Mouse (Mus musculus) megakaryocyte, adult 5-6 weeks (primary cell): ENCODE measurements at regions not wholly inside any gene's neighbourhood (a gene's known extent, or its start where the extent isn't known, plus 50 kb on each side); places are given as distances from the start of the nearest gene placed in this dataset.
A peak's percentile ranks its signal among the peaks of the same experiment; 100 is the strongest.

Experiments used
- ATAC-seq: 2 replicates; pipeline ENCODE4 v1.8.0; 2016; ENCODE audit warnings: mild to moderate bottlenecking, inconsistent platforms; ENCODE audit not compliant: poor library complexity, severe bottlenecking

DNA sequence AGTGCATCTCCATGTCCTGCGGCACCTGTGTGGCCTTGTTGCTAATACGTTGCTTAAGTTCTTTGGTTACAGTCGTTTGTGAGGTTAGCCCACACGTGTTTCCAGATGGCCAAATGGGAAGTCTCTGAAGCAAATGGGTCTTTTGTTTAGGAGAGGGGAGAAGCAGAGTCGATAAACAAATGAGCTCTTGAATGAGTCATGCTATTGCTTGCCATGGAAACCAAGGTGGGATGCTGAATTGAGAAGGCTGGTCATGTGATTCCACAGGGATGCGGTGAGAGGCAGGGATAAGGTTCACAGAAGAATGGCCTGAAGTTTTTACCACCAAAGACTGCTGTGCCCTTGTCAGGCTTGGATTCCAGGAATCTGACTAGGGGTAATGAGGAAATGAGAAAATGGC is 214.8 kb upstream of the Elac2 start:
- no peak for ATAC-seq

GRCm38 (mm10) chr11:64776691-64777090 is 202.1 kb upstream of the Elac2 start:
- no peak for ATAC-seq

DNA sequence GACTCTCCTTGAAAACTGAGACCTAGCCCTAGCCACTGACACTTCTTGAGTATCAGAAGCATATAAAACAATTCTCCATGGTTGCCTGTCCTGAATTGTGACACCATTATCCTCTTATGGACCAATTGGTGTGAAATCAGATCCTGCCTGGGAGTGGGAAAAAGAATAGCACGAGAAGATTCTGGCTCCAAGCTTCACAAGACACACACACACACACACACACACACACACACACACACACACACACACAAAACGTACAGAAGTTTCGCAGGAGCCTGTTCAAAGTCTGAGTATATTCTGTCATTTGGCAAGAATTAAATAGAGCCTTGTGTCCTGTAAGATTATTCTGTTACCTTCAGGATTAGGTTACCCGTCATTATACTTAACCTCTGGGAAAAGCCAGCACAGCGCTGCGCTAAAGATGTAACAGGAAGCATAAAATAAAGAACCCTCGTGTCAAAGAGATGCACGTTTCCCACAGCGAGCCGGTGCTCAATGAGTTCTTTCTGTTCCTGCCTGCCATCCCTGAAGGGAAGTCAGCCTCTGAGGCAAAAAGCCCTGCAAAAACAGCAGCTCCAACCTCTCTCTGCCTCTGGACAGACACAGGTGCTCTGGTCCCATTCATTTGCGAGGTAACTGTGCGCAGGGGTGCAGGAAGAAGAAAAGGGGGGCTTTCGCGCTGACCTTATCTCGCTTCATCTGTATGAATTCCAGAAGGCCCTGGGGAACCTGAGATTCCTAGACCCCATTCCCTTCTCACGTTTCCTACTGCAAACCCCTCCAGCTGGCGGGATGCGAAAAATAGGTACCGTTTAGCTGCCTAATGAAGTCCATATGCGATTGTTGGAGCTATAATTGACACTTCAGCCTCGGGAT is 178.4 kb upstream of the Elac2 start:
- no peak for ATAC-seq

DNA sequence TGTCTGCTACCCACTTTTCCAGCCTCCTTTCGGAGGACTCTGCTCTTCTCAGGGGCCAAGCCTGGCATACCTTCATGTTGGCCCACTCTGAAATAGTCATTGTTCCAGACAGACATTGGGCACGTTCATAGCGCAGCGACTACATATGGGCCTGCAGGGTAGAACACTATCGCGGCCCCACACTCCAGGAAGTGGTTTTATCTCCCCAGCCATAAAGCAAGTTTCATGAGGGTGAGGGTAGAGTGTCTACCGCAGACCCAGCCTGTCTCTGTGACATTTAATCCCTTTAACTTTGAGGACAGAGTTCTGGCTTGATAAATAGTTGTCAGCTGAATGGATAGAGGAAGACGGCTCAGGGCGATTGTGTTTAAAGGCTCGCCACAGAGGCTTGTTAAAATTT is 177.5 kb upstream of the Elac2 start:
- peak; percentile 52; the same call in 1 of the 2 replicates for ATAC-seq

- ATAC-seq, result no peak
Observed at GRCm38 (mm10) chr11:64805567-64805966, 173.3 kb upstream of the Elac2 start.

- no peak for ATAC-seq
Observed at GRCm38 (mm10) chr11:64812408-64812807, 166.4 kb upstream of the Elac2 start.

DNA sequence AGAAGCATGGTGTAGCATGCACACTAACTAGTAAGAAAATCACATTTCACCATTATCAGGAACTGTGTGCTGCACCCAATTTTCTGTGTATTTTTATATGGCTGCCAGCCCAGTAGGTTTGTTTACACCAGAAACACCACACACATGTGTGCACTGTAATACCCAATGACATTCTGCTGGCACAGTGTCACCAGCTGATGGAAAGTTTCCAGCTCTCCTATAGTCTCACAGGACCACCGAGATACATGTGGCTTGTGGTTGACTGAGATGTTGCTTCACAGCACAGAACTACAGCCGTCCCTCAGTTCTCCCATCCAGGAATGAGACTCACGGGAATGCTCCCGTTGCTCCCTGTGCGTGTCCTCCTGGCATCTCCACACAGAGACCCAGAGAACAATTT is 149.4 kb upstream of the Elac2 start:
- ATAC-seq, result no peak

DNA sequence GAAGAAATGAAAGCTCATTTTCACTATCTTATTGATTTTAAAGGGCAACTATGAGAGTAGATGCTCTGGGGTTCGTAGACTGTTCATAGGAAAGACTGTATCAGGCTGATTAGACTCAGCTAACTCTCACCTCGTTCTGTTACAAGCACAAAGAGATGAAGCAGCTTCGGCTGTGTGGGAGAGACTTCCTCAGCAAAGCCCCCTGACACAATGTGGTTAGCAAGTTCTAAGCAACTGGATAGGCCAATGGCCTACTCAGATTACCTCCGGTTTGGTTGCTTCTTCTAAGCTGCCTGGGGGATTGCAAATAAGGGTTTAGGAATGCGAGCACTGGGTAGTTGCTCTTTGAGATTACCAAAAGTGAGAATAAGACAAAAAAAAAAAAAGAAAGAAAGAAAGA is 146.4 kb upstream of the Elac2 start:
- no peak for ATAC-seq

DNA sequence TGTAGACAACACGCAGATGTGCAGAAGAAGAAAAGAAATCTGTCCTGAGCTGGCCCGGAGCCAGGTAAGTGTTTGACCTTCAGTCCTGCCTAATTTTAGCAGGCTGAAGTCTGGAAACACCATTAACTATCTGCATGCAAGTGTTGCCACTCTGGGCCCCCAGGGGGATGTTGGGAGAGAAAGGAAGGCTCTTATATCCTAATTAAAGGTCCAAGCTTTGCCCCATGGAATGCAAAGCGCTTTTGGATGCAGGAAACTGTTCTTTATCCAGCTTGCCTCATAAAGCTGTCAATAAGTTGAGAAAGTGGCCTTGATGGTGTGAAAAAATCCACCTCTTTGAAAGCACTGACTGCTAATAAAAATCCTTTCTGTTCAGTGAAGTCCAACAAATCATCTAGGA is 145.1 kb upstream of the Elac2 start:
- no peak for ATAC-seq

- ATAC-seq, result no peak
Observed at GRCm38 (mm10) chr11:64836771-64837170, 142.1 kb upstream of the Elac2 start.

DNA sequence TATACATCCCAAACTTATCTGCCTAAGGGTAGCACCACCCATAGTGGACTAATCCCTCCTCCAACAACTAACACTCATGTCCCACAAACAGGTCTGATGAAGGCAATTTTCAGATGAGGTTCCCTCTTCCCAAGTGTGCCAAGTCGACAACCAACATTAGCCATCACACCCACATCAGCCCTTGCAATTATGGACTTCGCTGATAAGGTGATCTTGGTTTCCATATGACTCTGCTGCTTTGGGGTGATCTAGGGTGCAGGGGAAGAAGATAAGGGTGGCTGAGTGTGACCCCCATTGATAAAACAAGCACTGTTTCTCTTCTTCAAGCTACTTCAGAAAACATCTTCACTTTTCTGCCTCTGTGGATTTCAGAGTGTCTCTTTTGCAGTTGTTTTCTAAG is 137.7 kb upstream of the Elac2 start:
- no peak for ATAC-seq

GRCm38 (mm10) chr11:64842775-64843530 is 135.9 kb upstream of the Elac2 start:
- no peak for ATAC-seq

GRCm38 (mm10) chr11:64846577-64847147 is 132.2 kb upstream of the Elac2 start:
- no peak for ATAC-seq

- no peak for ATAC-seq
Observed at GRCm38 (mm10) chr11:64859636-64860035, 119.2 kb upstream of the Elac2 start.

DNA sequence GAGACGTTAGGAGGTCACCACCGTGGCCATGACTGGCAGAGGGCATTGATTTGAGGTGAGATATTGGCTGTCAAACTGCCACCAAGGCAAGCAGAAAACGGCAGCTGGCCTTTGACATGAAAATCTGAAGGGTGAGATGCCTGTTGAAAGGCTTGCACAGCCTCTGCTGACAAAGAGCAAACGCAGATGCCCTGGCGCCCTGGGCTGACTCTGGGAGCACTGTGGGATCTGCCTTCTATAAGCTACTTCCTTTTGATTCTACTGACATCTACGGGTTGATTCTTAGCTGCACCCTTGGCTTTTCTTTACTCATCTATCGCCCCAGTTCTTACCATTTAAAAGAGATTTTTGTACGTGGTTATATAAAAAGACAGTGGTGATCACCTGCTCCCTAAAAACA is 98.2 kb upstream of the Elac2 start:
- no peak for ATAC-seq

DNA sequence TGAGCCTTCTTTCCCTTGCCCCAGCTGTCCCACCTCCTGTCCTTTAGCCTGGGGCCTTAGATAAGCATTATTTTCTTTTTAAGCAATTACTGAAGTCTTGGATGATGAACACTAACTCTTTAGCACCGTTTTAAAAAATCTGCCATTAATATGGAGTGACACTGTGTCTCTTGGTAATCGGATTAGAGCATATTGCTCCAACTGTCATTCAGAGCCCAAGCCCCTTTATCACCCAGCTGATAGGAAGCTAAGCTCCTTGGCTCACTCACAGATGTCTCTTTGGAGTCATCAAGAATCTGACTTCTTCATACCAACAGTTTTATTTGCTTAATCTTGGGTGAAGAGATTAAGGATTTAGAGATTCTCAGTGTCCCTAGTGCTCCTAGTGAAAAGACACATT is 94.3 kb upstream of the Elac2 start:
- ATAC-seq, result no peak

DNA sequence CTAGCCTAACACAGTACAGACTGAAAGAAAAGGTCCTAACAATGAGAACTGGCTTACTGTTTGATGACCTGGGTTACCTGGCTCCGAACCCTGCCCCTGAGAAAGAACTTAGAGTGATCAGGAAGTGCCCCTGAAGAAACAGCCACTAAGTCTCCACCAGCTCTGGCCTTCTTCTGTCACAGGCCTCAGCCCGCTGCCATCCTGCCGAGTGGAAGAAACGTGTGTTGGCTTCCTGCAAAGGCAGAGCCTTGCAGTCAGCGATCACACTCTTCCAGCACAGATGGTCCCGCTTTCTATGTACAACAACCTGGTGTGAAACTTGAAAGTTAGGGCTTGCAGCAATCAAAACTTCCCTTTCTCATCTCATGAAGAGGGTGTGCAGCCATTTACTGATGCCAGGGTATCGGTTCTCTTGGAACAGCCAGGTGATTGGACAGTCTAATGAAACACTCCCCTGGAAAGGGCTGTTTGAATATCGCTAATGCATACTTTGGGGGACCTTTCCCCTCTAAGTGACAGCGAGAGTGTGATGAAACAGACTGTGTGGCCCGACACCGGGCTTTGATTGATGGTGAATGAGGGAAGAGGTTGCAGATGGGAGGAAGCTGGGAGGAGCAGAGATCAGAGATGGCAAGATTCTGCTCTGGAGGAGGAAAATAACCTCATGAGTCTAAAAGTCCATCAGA is 89.4 kb upstream of the Elac2 start:
- no peak for ATAC-seq

DNA sequence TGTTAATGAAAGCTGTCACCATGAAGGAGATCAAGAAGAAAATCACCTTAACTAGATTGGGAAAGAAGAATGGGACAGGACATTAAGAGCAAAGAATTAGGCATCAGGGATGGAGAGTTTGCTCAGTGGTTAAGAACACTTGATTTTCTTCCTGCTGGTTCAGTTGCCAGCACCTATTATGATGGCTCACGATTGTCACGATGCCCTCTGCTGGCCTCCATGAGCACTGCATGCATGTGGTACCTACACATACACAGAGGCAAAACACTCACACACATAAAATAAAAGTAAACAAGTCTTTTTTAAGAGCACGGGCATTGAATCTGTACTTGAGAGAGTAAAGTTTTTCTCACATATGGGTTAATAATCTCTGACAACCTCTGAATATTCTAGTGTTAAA is 88.1 kb upstream of the Elac2 start:
- ATAC-seq, result no peak; the same call in 1 of the 2 replicates

- no peak for ATAC-seq
Observed at GRCm38 (mm10) chr11:64895804-64896466, 82.9 kb upstream of the Elac2 start.

DNA sequence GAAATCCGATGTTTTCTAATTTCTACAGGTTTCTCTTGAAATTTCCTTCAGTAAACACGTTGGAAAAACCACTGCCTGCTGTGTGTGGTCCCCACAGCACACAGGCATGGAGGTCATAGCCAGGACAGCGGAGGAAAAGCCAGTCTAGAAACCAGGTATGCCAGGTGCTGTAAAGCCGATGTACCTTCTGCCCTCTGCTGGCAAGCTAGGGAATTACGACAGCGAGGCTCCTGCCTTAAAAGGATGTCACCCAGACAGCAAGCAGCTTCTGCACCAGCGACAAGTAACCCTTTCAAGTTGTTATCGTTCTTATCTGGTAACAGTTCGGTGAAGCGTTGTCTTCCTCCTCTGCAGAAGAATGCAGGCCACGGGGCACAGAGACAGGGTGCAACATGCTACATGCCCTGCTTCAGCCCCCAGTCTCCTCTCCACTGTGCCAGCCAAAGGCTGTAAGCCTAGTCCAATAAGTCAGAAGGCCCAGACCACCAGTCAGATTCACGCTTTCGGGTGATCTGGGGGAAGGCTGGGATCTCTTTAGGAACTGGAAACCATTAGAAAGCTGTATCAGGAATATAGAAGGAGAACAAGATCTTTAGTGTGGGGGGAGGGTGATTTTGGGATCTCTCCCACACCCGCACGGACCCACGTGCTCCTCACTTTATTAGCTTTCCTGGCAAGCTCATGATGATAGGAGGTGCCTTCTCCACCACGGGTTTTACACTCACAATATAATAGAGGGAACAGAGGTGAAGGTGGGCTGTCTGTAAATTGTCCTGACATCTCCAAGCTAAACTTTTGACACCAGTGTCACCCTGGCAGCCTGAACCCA is 79.9 kb upstream of the Elac2 start:
- ATAC-seq, result peak; percentile 40; the same call in 1 of the 2 replicates
